Mouse (Mus musculus): ENCODE measurements at regions not wholly inside any gene's neighbourhood (a gene's known extent, or its start where the extent isn't known, plus 50 kb on each side); places are given as distances from the start of the nearest gene placed in this dataset.

- TF ChIP-seq CTCF (IDR thresholded peaks at IDR 0.05; ENCODE audit: borderline replicate concordance, insufficient read depth, low read length), result no peak
- no peak for TF ChIP-seq POLR2A (IDR thresholded peaks at IDR 0.05; ENCODE audit: low read depth, low read length)
These were observed 195.2 kb upstream of the Elavl2 start for GRCm38 (mm10) chr4:91595766-91596165.
